Mouse (Mus musculus) spleen, adult 2 months (tissue): Measurements from ENCODE around the gene Srgap3.

ENCODE experiments used
- CTCF ChIP-seq: fragments of 200-500 bp; IDR thresholded peaks from 2 replicates; pipeline ENCODE4 v1.5.1; 2011; ENCODE audit warnings: mild to moderate bottlenecking, inconsistent platforms; ENCODE audit not compliant: insufficient read depth, insufficient read length, insufficient replicate concordance; ENCODE audit errors: extremely low read depth
- POLR2A ChIP-seq: fragments of 200-500 bp; IDR thresholded peaks from 2 replicates; pipeline ENCODE4 v1.6.1; 2011; ENCODE audit warnings: low read depth, low read length, inconsistent platforms

GRCm38 (mm10) chr6:112930011-112930451 is 17.0 kb downstream of the Srgap3 start:
- TF ChIP-seq POLR2A (no peak), CTCF (no peak)
